Mouse (Mus musculus) heart, postnatal 0 days (tissue): ENCODE measurements around the gene Map9.

Source experiments
- CTCF ChIP-seq: IDR thresholded peaks from 2 replicates; pipeline ENCODE4 v1.5.1; 2016; ENCODE audit warnings: antibody characterized with exemption, control low read depth, low read depth
- EP300 ChIP-seq: IDR thresholded peaks from 2 replicates; pipeline ENCODE4 v1.6.1; 2016; ENCODE audit warnings: antibody characterized with exemption, low read depth

DNA sequence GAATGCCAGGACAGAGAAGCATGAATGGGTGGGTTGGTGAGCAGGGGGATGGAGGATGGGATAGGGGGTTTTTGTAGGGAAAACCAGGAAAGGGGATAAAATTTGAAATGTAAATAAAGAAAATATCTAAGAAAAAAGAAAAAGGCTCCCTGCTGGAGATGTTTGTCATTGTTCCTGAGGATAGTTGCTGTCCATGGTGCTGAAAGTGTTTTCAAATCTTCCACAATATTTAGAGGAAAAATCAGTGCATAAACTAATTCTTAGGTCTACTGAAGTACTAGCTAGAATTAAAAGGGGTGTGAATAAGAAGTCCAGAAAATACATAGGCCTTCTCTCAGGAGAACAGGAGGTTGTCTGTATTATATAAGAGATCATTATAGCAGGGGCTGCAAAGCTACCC, 54.6 kb downstream of the Map9 start:
- TF ChIP-seq CTCF = no peak
- no peak for TF ChIP-seq EP300
